Mouse (Mus musculus) cerebellum, postnatal 14 days (tissue): Measurements from ENCODE around the gene Wiz.

Experiments
- DNase-seq, 2 experiments: peaks; one replicate each; pipeline ENCODE4 v3.0.0; 2021; ENCODE audit warnings: mixed read lengths in 2 of 2

Gene Wiz

GRCm38 (mm10) chr17:32348406-32348805, 40.8 kb downstream of the Wiz start:
- DNase-seq, result no peak

GRCm38 (mm10) chr17:32341102-32341501, 48.1 kb downstream of the Wiz start:
- no peak for DNase-seq

GRCm38 (mm10) chr17:32340110-32340509, 49.1 kb downstream of the Wiz start:
- DNase-seq, result no peak

- DNase-seq, result no peak
Observed at GRCm38 (mm10) chr17:32335869-32336268, 53.4 kb downstream of the Wiz start.

GRCm38 (mm10) chr17:32334921-32335320, 54.3 kb downstream of the Wiz start:
- DNase-seq, result no peak

GRCm38 (mm10) chr17:32333675-32334303, 55.5 kb downstream of the Wiz start:
- no peak for DNase-seq

- no peak for DNase-seq
Observed at GRCm38 (mm10) chr17:32327501-32327900, 61.7 kb downstream of the Wiz start.

- no peak for DNase-seq
Observed at GRCm38 (mm10) chr17:32322809-32323208, 66.4 kb downstream of the Wiz start.

- DNase-seq, result peak in 1 of 2 experiments; percentile 15
Observed at GRCm38 (mm10) chr17:32321836-32322235, 67.4 kb downstream of the Wiz start.

GRCm38 (mm10) chr17:32321390-32321734, 67.9 kb downstream of the Wiz start:
- no peak for DNase-seq

GRCm38 (mm10) chr17:32320597-32321389, 68.4 kb downstream of the Wiz start, which contains the start of gene Akap8:
Akap8 (minus strand) TSS chr17:32321238.
- DNase-seq, result peak; percentile 97 to 98

GRCm38 (mm10) chr17:32319950-32320349, 69.3 kb downstream of the Wiz start:
- DNase-seq, result no peak

- no peak for DNase-seq
Observed at GRCm38 (mm10) chr17:32317708-32318107, 71.5 kb downstream of the Wiz start.

- DNase-seq, result no peak
Observed at GRCm38 (mm10) chr17:32317032-32317431, 72.2 kb downstream of the Wiz start.

- DNase-seq, result no peak
Observed at GRCm38 (mm10) chr17:32315560-32315959, 73.7 kb downstream of the Wiz start.

GRCm38 (mm10) chr17:32313892-32314291, 75.3 kb downstream of the Wiz start:
- DNase-seq, result no peak

GRCm38 (mm10) chr17:32312801-32313200, 76.4 kb downstream of the Wiz start:
- DNase-seq, result peak; percentile 58 to 69

- no peak for DNase-seq
Observed at GRCm38 (mm10) chr17:32307963-32308362, 81.3 kb downstream of the Wiz start.
